Mouse (Mus musculus) heart, adult 2 months (tissue): ENCODE measurements around the gene Abhd17a. TPM values are rescaled to one million over a fixed set of nuclear protein-coding genes. Genes with fewer than 3 reads are reported as not detected.

Source experiments
- DNase-seq, 2 experiments: peaks; one replicate each; pipeline ENCODE4 v3.0.0; 2021
- H3K27ac ChIP-seq: fragments of 200-600 bp; 2 replicates; pipeline ENCODE4 v1.8.1; 2022
- H3K27me3 ChIP-seq: fragments of 200-500 bp; 2 replicates; pipeline ENCODE4 v1.6.1; 2012; ENCODE audit warnings: mild to moderate bottlenecking, low read length, inconsistent platforms, mixed read lengths; ENCODE audit not compliant: control insufficient read depth, insufficient read depth
- H3K36me3 ChIP-seq: fragments of 200-500 bp; 2 replicates; pipeline ENCODE4 v1.6.1; 2012; ENCODE audit warnings: low read length, inconsistent platforms; ENCODE audit not compliant: control insufficient read depth, insufficient read depth
- H3K4me1 ChIP-seq: fragments of 200-500 bp; 2 replicates; pipeline ENCODE4 v1.6.1; 2011; ENCODE audit warnings: low read length; ENCODE audit not compliant: control insufficient read depth, insufficient read depth
- H3K4me3 ChIP-seq: fragments of 200-600 bp; 2 replicates; pipeline ENCODE4 v1.8.1; 2022
- H3K79me2 ChIP-seq: fragments of 200-500 bp; replicated peaks from 2 replicates; pipeline ENCODE4 v1.6.1; 2012; ENCODE audit warnings: mild to moderate bottlenecking, inconsistent platforms, low read length, moderate library complexity, mixed read lengths; ENCODE audit not compliant: control insufficient read depth, insufficient read depth
- H3K9ac ChIP-seq: fragments of 200-500 bp; 2 replicates; pipeline ENCODE4 v1.6.1; 2012; ENCODE audit warnings: low read depth, mild to moderate bottlenecking, control low read depth, inconsistent platforms, low read length, mixed read lengths
- CTCF ChIP-seq: fragments of 200-600 bp; IDR thresholded peaks from 2 replicates; pipeline ENCODE4 v1.8.1; 2022; ENCODE audit warnings: antibody characterized with exemption, mild to moderate bottlenecking, moderate library complexity
- EP300 ChIP-seq: fragments of 200-500 bp; IDR thresholded peaks from 2 replicates; pipeline ENCODE4 v1.6.1; 2011; ENCODE audit warnings: low read depth, low read length, control low read depth; ENCODE audit not compliant: insufficient read depth
- POLR2A ChIP-seq: fragments of 200-500 bp; IDR thresholded peaks from 2 replicates; pipeline ENCODE4 v1.6.1; 2011; ENCODE audit warnings: mild to moderate bottlenecking, low read depth, low read length, control low read depth; ENCODE audit not compliant: insufficient read depth
- WGBS: fragments of 180-500 bp; shearing (Covaris S2); methylation state at CpG from one replicate; pipeline ENCODE4 v1.1.7; 2018; 5-methylcytosine and 5-hydroxymethylcytosine counted together
- intact Hi-C: fragments of 180-260 bp; cut with DNase I; formaldehyde crosslinking; loops from one replicate; pipeline ENCODE4 v1.15.1; 2025
- polyA plus RNA-seq: library from polyadenylated mRNA; depleted of rRNA; stranded (reverse); fragments of >200 nt; gene quantifications from 2 replicates; pipeline ENCODE4 v1.2.3, GENCODE M21; 2012
- total RNA-seq, 2 experiments: library from RNA; stranded (reverse); gene quantifications; 2 replicates each; pipeline ENCODE4 v1.2.3; 2021

Gene Abhd17a
- total and polyA plus RNA-seq, 3 experiments = 40.2 to 80.0 (median 46.9) TPM

- Histone ChIP-seq H3K27me3 (no peaks in the 10 kb centered on the region), H3K36me3 (no peaks in the 10 kb centered on the region), H3K9ac (no peak overlapping the region), H3K4me1 (peaks cover 6% of the 10 kb centered on the region), H3K27ac (no peak overlapping the region), H3K79me2 (peaks cover 7% of the 10 kb centered on the region), H3K4me3 (no peak overlapping the region)
- TF ChIP-seq POLR2A (no peak), EP300 (no peak), CTCF (no peak)
- WGBS = 70% methylated on average over 2 of the region's 2 CpGs
- DNase-seq = no peak
- intact Hi-C loops = loop anchor here (2.0 kb wide), 1 partner anchor 16 kb away; no protein-coding TSS in a partner anchor
Observed at GRCm38 (mm10) chr10:80604988-80605387, 14.8 kb upstream of the Abhd17a start.

DNA sequence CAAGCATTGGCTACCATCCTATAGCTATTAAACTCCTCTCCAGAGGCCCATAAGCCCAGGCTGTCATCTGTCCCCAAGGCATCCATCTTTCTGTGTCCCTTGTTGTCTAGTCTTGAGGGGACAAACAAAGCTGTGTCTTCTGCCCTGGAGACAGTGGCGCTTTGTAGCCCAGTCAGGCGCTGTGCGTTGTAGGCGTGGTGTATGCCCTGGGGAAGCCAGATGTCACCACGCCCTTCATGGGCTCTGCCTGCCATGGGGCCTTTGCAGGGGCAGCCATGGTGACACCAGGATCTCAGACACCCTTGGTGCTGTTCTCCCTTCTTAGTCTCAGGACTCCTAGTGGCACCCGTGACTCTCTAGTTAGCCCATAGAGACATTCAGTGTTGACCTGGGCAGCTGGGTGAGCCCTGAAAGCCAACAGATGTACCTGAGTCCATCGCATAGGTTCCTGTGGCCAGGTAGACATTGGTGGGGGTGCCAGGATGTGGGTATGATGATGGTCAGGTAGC is 13.9 kb upstream of the Abhd17a start:
- no peaks in the 10 kb centered on the region for H3K36me3 ChIP-seq
- TF ChIP-seq POLR2A (no peak), EP300 (no peak), CTCF (no peak)
- H3K79me2 ChIP-seq = peaks cover 7% of the 10 kb centered on the region
- H3K27me3 ChIP-seq = no peaks in the 10 kb centered on the region
- WGBS = 85% methylated on average over 7 of the region's 7 CpGs
- no peak overlapping the region for H3K9ac ChIP-seq
- intact Hi-C loops = loop anchor here (2.0 kb wide), 1 partner anchor 17 kb away; no protein-coding TSS in a partner anchor
- H3K27ac ChIP-seq = peak overlapping the region; percentile 87
- no peak overlapping the region for H3K4me3 ChIP-seq
- DNase-seq = peak in 1 of 2 experiments; percentile 21
- H3K4me1 ChIP-seq = peaks cover 6% of the 10 kb centered on the region

GRCm38 (mm10) chr10:80603364-80603763 is 13.2 kb upstream of the Abhd17a start:
- Histone ChIP-seq H3K79me2 (peaks cover 7% of the 10 kb centered on the region), H3K27ac (peak overlapping the region; percentile 87), H3K36me3 (no peaks in the 10 kb centered on the region), H3K4me3 (peak overlapping the region; percentile 79), H3K9ac (peak overlapping the region; percentile 73), H3K27me3 (no peaks in the 10 kb centered on the region), H3K4me1 (peaks cover 6% of the 10 kb centered on the region)
- no peak for TF ChIP-seq POLR2A
- no peak for TF ChIP-seq CTCF
- no peak for TF ChIP-seq EP300
- intact Hi-C loops = loop anchor here (2.0 kb wide), 1 partner anchor 25 kb away; no protein-coding TSS in a partner anchor
- 23% methylated on average over 7 of the region's 7 CpGs for WGBS
- no peak for DNase-seq

GRCm38 (mm10) chr10:80602698-80603325 is 12.7 kb upstream of the Abhd17a start, which contains the start of the genes Scamp4 and Adat3:
TSS of gene Scamp4 (plus strand) at chr10:80602872.
TSS of gene Adat3 (plus strand) at chr10:80602880.
- WGBS = under 1% methylated on average over 54 of the region's 54 CpGs
- Histone ChIP-seq H3K27ac (peak within 1 kb of the TSS; percentile 87), H3K79me2 (peaks cover 7% of the 10 kb centered on the region), H3K9ac (peak within 1 kb of the TSS; percentile 73), H3K4me1 (peaks cover 6% of the 10 kb centered on the region), H3K36me3 (no peaks in the 10 kb centered on the region), H3K4me3 (peak within 1 kb of the TSS; percentile 79), H3K27me3 (no peaks in the 10 kb centered on the region)
- TF ChIP-seq CTCF = no peak
- peak; percentile 59 for TF ChIP-seq POLR2A
- TF ChIP-seq EP300 = peak; percentile 71; the same call in 1 of the 2 replicates
- intact Hi-C loops = loop anchor here (2.0 kb wide), 1 partner anchor 24 kb away; no protein-coding TSS in a partner anchor
- DNase-seq = peak; percentile 97

- intact Hi-C loops = no loop called here
- H3K27me3 ChIP-seq = no peaks in the 10 kb centered on the region
- H3K36me3 ChIP-seq = no peaks in the 10 kb centered on the region
- H3K9ac ChIP-seq = no peak overlapping the region
- DNase-seq = no peak
- 39% methylated on average over 4 of the region's 4 CpGs for WGBS
- H3K4me3 ChIP-seq = no peak overlapping the region
- no peaks in the 10 kb centered on the region for H3K4me1 ChIP-seq
- TF ChIP-seq EP300 (no peak), POLR2A (no peak)
- no peak overlapping the region for H3K27ac ChIP-seq
- H3K79me2 ChIP-seq = no peaks in the 10 kb centered on the region
Observed at GRCm38 (mm10) chr10:80596318-80596717, 6.2 kb upstream of the Abhd17a start.
